Mouse (Mus musculus) liver, adult 2 months (tissue): ENCODE measurements around the gene Ust. TPM values are rescaled to one million over a fixed set of nuclear protein-coding genes. Genes with fewer than 3 reads are reported as not detected.
"Not testable (repeated sequence)": the region's sequence is repeated elsewhere in the genome, so short reads cannot be mapped to it uniquely, and the experiment has no call there.

Source experiments
- DNase-seq: peaks from one replicate; pipeline ENCODE4 v3.0.0-alpha.2; 2011; ENCODE audit warnings: low read depth, low spot score; ENCODE audit errors: extremely low read depth
- H3K27ac ChIP-seq: fragments of 200-500 bp; replicated peaks from 2 replicates; pipeline ENCODE4 v1.5.1; 2012; ENCODE audit warnings: low read depth, mild to moderate bottlenecking, control low read depth, inconsistent platforms, low read length; ENCODE audit not compliant: insufficient read depth
- H3K27me3 ChIP-seq: fragments of 200-500 bp; 2 replicates; pipeline ENCODE4 v1.6.1; 2012; ENCODE audit warnings: mild to moderate bottlenecking, moderate library complexity, low read length, inconsistent platforms; ENCODE audit not compliant: control insufficient read depth, insufficient read depth
- H3K36me3 ChIP-seq: fragments of 200-500 bp; 2 replicates; pipeline ENCODE4 v1.6.1; 2012; ENCODE audit warnings: low read length, inconsistent platforms; ENCODE audit not compliant: control insufficient read depth, insufficient read depth
- H3K4me1 ChIP-seq: fragments of 200-500 bp; 2 replicates; pipeline ENCODE4 v1.6.1; 2011; ENCODE audit warnings: low read length; ENCODE audit not compliant: control insufficient read depth, insufficient read depth
- H3K4me3 ChIP-seq: fragments of 200-500 bp; 2 replicates; pipeline ENCODE4 v1.5.1; 2011; ENCODE audit warnings: low read depth, mild to moderate bottlenecking, control low read depth, low read length, moderate library complexity; ENCODE audit not compliant: insufficient read depth
- H3K79me2 ChIP-seq: fragments of 200-500 bp; 2 replicates; pipeline ENCODE4 v1.6.1; 2012; ENCODE audit warnings: inconsistent platforms, mild to moderate bottlenecking, low read length, moderate library complexity; ENCODE audit not compliant: control insufficient read depth, insufficient read depth
- H3K9ac ChIP-seq: fragments of 200-500 bp; 2 replicates; pipeline ENCODE4 v1.6.1; 2012; ENCODE audit warnings: low read depth, mild to moderate bottlenecking, control low read depth, inconsistent platforms, low read length
- CTCF ChIP-seq: fragments of 200-500 bp; IDR thresholded peaks from 2 replicates; pipeline ENCODE4 v1.5.1; 2011; ENCODE audit warnings: low read depth, low read length, control low read depth
- POLR2A ChIP-seq: fragments of 200-500 bp; IDR thresholded peaks from 2 replicates; pipeline ENCODE4 v1.6.1; 2011; ENCODE audit warnings: low read length, control low read depth; ENCODE audit not compliant: insufficient read depth; ENCODE audit errors: extremely low read depth
- WGBS: fragments of 180-500 bp; shearing (Covaris S2); methylation state at CpG from one replicate; pipeline ENCODE4 v1.1.7; 2018; 5-methylcytosine and 5-hydroxymethylcytosine counted together
- polyA plus RNA-seq: library from polyadenylated mRNA; depleted of rRNA; stranded (reverse); fragments of >200 nt; gene quantifications from 2 replicates; pipeline ENCODE4 v1.2.3, GENCODE M21; 2012; rRNA removed
- total RNA-seq: library from RNA; depleted of rRNA; stranded (reverse); fragments of >200 nt; gene quantifications from 2 replicates; pipeline ENCODE4 v1.2.3, GENCODE M21; 2014; rRNA removed

The Ust gene
- total RNA-seq (0.46 and 0.67 TPM in 2 replicates), polyA plus RNA-seq (0.16 and 0.27 TPM in 2 replicates)

DNA sequence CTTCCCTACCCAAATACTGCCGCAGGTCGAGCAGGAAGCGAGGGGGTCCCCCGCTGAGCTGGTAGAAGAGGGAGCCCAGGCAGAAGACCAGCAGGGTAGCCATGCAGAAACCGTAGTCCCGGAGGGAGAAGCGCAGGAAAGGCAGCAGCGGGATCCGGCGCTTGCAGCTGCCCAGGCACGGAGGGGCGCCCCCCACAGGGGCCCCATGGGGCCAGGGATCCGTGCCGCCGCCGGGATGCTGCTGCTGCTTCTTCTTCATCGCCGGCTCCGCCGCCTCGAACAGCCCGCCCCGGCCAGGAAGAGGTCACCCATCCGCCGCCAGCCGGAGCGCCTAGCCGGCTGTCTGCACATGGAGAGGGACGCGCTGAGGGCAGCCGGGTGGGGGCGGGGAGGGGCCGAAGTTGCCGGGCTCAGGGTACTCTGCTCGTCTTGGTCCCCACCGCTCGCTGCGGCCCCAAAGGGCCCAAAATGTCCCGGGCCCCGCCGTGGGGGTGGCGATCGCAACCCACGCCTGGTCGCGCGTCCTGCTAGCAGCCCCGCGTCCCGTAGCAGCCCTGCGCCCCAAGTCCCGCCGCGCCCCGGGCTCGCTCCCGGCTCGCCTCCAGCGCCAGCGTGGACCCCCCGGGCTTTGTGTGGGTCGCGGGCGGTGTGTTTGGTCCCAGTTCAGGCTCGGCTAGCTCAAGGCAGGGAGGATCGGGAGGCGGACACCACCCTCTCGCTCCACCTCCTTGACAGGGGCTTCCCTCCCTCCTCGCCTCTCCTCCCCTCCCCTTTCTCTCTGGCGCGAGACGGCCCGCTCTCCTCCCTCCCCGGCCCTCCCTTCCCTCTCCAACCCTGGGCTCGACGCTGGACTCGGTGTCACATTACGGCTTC is at the start of gene Ust:
TSS of gene Ust (minus strand) at position 685 of the 873 bp plus-strand sequence.
- WGBS, result 1% methylated on average over 74 of the region's 78 CpGs
- H3K27me3 ChIP-seq, result no peaks in the 10 kb centered on the region
- H3K4me3 ChIP-seq, result peak within 1 kb of the TSS; percentile 72
- H3K27ac ChIP-seq, result no peak within 1 kb of the TSS; the same call in 1 of the 2 replicates
- no peaks in the 10 kb centered on the region for H3K36me3 ChIP-seq
- no peak for DNase-seq
- H3K9ac ChIP-seq, result peak within 1 kb of the TSS; percentile 71
- H3K4me1 ChIP-seq, result no peaks in the 10 kb centered on the region
- no peaks in the 10 kb centered on the region for H3K79me2 ChIP-seq
- TF ChIP-seq POLR2A (no peak), CTCF (no peak)

DNA sequence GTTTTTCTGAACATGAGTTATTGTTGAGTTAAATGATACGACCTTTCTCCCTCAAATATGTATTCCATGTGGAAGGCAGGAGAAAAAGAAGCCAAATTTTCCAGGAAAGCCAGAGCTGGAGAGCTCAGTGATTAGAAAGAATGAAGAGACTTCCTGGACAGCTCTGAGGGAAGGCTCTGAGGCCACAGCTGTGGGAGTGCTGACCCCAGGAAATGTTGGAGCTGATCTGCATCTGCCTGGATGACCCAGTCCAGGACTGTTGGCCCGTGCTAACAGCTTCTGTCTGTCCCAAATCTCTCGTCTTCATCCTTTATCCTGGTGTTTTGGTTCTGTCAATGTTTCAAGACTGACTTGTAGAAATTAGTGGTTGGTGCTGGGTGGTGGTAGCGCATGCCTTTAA is 42.7 kb upstream of the Ust start:
- Histone ChIP-seq H3K4me3 (no peak overlapping the region), H3K79me2 (no peaks in the 10 kb centered on the region), H3K27me3 (no peaks in the 10 kb centered on the region), H3K36me3 (no peaks in the 10 kb centered on the region), H3K4me1 (no peaks in the 10 kb centered on the region), H3K27ac (no peak overlapping the region), H3K9ac (no peak overlapping the region)
- TF ChIP-seq CTCF (no peak), POLR2A (no peak)
- 61% methylated on average over 4 of the region's 4 CpGs for WGBS
- no peak for DNase-seq

DNA sequence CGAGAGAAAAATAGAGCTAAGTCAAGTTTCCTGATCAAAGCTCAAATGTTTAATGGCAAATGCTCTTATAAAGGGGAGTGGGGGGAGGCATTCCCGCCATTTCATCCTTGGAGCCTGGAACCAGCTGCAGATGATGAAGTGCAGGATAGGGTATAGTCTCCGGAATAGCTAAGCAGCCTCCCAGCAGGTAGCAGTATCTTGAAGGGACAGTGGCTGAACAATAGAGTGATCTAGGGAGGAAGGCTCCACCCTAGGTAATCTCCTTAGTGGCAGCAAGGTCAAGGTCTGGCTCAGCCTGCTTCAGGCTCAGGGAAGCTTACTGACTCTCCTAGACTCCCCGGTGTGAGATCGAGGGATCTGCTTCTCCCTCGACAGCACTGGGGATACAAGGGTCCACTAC is 40.9 kb upstream of the Ust start:
- 68% methylated on average over 6 of the region's 6 CpGs for WGBS
- not testable (repeated sequence) for H3K27ac ChIP-seq, H3K4me3 ChIP-seq, H3K36me3 ChIP-seq, H3K27me3 ChIP-seq, H3K9ac ChIP-seq, H3K4me1 ChIP-seq, H3K79me2 ChIP-seq, DNase-seq

DNA sequence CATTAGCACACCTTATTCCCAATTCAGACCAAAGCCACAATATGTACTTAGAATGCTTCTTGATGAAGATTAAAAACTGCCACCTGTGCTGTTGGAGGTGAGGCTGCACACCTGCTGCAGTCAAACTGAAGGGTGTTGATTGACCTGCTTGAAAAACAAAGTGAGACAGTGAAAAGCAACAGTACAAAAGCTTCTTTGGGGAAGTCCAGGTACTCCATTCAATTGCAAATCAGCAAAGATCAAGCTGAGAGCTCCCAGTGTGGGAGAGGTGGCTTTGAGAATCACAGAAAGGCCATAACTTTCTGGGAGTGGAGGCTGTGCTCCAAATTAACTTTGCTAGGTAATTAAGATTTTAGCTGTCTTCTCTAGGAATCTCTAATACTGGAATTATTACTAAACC is 33.6 kb upstream of the Ust start:
- H3K36me3 ChIP-seq, result not testable (repeated sequence)

DNA sequence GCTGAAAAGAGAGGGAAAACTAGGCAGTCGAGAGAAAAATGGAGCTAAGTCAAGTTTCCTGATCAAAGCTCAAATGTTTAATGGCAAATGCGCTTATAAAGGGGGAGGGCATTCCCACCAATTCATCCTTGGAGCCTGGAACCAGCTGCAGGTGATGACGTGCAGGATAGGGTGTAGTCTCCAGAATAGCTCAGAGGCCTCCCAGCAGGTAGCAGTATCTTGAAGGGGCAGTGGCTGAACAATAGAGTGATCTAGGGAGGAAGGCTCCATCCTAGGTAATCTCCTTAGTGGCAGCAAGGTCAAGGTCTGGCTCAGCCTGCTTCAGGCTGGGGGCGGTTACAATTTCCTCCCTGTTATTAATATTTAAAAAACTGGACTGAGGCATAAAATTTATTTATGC is 33.0 kb upstream of the Ust start:
- not testable (repeated sequence) for H3K79me2 ChIP-seq, H3K4me3 ChIP-seq, H3K27ac ChIP-seq, H3K9ac ChIP-seq, DNase-seq, H3K4me1 ChIP-seq, H3K36me3 ChIP-seq, H3K27me3 ChIP-seq
- 94% methylated on average over 4 of the region's 4 CpGs for WGBS

More for the DNA sequence above, 33.6 kb upstream of the Ust start:
- not testable (repeated sequence) for H3K9ac ChIP-seq, H3K4me1 ChIP-seq, H3K4me3 ChIP-seq, H3K79me2 ChIP-seq, H3K27me3 ChIP-seq, DNase-seq, H3K27ac ChIP-seq

DNA sequence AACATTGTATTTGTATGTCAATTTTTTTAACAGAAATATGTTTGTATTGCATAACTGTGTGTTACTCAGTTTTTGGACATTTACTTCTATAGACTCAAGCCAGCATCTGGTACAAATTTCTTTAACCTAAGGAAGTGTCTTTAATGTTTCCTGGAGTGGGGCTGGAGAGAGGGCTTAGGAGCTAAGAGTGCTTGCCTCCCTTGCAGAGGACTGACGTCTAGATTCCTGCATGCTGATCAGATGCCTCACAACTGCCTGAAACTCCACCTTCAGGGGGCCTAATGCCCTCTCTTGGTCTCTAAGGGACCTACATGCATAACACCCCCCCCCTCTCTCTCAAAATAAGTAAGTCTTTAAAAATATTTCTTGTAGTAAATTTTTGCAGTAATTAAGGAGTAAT is 22.9 kb upstream of the Ust start:
- H3K79me2 ChIP-seq, result no peaks in the 10 kb centered on the region
- H3K27me3 ChIP-seq, result no peaks in the 10 kb centered on the region
- no peak overlapping the region for H3K27ac ChIP-seq
- no peak for TF ChIP-seq POLR2A
- no peak for TF ChIP-seq CTCF
- no peak overlapping the region for H3K4me3 ChIP-seq
- H3K9ac ChIP-seq, result no peak overlapping the region
- no peaks in the 10 kb centered on the region for H3K4me1 ChIP-seq
- no peaks in the 10 kb centered on the region for H3K36me3 ChIP-seq
- 19% methylated on average over 1 of the region's 1 CpGs for WGBS
- no peak for DNase-seq
